Mouse (Mus musculus) large intestine, adult 2 months (tissue): ENCODE data around the gene Qrich2. TPM values are rescaled to one million over a fixed set of nuclear protein-coding genes. Genes with fewer than 3 reads are reported as not detected.
A peak's percentile ranks its signal among the peaks of the same experiment; 100 is the strongest.
"Not testable (repeated sequence)": the region's sequence is repeated elsewhere in the genome, so short reads cannot be mapped to it uniquely, and the experiment has no call there.

ENCODE experiments used
- DNase-seq: peaks from one replicate; pipeline ENCODE4 v3.0.0-alpha.2; 2012; ENCODE audit warnings: low read depth, low spot score
- WGBS: fragments of 180-500 bp; shearing (Covaris S2); methylation state at CpG from one replicate; pipeline ENCODE4 v1.1.7; 2018; 5-methylcytosine and 5-hydroxymethylcytosine counted together
- polyA plus RNA-seq: library from polyadenylated mRNA; depleted of rRNA; stranded (reverse); fragments of >200 nt; gene quantifications from 2 replicates; pipeline ENCODE4 v1.2.3, GENCODE M21; 2012

Gene Qrich2
- polyA plus RNA-seq, 1 experiment, result 0.11 TPM

DNA sequence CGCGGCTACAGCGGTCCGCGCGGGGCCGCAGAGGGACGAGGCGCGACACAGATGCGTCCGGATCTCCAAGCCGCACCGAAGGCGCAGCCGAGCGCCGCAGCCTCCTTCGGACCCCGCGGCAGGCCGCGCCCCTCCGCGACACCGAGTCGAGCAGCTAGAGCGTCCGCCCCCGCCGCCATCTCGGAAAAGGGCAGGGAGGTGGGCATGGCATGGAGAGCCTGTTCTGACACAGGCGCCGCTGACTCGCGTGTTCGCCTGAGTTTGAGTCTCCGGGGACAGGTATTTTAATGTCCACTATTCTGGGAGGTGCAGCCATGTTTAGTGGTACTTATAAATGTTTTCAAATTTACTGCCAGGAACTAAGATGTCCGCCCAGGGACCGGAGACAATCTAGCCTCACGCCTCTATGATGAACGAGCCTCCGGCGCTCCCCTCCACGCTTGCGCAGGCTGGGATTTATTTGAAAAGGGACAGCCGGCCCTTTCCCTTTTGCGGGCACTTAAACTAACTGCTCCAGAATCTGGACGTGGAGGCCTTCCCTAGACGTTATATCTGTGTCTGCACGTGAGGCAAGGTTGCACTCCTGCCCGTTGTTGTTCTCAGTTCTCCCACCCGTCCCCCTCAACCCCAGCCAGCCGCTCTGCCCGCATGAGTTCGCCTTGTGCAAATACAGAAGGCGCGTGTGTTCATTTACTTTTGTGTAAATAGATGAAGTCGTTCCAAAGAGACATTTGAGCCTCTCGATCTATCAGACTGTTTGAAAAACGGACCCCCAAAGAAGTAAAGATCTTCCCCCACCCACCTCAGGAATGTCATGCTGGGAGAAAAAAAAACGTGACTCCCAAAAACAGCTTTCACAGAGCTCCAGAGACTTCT lies 24.4 kb upstream of the Qrich2 start:
- DNase-seq, result peak; percentile 67
- WGBS, result under 1% methylated on average over 62 of the region's 62 CpGs

DNA sequence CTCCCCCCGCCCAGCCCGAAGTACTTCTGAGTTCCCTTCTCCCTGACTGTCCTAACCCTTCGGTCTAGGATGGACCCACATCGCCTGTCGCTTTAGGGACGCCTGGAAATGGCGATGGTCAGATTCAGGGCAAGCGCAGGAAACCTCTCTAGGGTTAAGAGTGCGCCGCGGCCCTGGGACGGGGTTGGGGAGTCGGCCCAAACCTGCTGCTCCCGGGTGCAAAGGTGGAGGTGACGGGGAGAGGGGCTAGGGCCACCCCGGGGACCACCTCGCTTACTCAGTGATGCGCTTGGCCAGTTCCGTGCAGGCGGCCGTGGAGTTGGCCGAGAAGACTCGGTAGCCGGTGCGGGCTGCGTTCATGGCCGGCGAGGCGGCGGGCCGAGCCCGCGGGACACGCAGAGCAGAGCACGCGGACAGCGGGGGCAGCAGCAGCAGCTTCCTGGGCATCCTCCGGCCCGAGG lies 23.8 kb upstream of the Qrich2 start:
- WGBS, result under 1% methylated on average over 37 of the region's 39 CpGs
- DNase-seq, result no peak

DNA sequence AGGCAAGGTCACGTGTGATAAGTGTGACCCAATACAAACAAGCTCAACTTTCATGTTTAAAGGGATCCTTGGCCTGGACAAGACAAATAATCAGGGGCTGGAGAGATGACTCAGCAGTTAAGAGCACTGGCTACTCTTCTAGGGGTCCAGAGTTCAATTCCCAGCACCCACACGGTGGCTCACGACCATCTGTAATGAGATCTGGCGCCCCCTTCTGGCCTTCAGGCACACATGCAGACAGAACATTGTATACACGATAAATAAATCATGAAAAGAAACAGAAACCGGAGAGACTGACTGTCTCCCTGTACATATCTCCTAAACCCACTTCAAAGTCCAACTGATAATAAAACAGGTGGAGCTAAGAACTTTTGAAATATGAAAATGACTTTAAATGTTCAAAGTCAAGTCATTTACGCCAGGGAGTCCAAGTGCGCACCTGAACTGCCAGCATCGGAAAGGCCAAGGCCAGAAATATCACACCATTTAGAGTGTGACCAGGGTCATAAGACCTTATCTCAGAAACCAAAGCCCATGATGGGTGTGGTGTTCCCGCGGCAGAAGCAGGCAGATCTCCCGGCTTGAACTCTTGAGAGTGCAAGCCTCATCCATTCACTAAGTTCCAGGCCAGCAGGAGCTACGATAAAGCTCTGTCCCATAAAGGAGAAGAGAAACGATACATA lies 22.8 kb upstream of the Qrich2 start:
- DNase-seq, result no peak
- WGBS, result 29% methylated on average over 14 of the region's 14 CpGs

DNA sequence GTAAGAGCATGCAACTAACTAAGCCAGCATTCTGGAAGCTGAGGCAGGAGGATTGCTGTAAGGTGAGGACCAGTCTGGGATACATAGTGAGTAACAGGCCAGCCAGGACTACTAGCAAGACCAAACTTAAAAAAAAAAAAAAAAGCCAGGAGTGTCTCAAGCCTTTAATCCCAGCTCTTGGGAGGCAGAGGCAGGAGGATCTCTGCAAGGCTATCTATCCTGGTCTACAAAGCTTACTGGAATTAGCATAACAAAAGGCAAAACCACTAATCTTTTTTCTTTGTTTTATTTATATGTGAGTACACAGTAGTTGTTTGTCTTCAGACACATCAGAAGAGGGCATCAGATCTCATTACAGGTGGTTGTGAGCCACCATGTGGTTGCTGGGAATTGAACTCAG lies 22.2 kb upstream of the Qrich2 start:
- DNase-seq, result no peak

DNA sequence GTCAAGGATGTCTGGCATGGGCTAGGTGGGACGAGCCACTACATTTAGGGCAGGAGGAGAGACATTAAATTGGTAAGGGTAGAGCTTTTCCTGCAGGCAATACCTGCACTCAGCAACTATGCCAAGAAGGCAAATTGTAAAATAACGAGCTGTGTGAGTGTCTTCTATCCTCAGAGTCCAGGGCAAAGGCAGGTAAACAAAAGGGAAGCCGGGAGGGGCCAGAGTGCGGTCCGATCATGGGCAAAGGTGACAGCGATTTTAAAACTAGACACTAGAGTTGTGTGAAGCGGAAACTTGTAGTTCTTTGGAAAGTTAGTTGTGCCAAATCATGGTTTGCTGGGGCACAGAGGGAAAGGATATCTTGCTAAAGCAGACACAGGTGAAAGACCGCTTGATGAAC lies 18.2 kb upstream of the Qrich2 start:
- no peak for DNase-seq
- WGBS, result 56% methylated on average over 8 of the region's 8 CpGs

DNA sequence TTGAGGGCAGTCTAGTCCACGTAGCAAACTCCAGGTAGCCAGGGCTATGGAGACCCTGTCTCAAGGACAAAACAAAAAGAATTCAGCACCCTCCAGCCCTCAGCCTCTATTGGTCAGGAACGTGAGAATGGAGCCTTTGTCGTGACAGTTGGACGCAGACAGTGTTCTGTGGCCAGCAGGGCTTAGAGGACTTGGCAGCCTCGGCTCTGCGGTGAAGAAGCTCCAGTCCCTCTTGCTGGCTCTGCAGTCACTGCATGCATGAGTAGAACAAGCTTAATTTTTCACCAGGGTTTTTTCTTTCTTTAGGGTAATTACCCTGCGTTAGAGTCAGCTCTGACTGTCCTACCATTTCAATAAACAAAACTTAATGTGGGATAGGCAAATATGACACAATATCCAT lies 15.7 kb upstream of the Qrich2 start:
- WGBS, result 72% methylated on average over 7 of the region's 7 CpGs
- no peak for DNase-seq

DNA sequence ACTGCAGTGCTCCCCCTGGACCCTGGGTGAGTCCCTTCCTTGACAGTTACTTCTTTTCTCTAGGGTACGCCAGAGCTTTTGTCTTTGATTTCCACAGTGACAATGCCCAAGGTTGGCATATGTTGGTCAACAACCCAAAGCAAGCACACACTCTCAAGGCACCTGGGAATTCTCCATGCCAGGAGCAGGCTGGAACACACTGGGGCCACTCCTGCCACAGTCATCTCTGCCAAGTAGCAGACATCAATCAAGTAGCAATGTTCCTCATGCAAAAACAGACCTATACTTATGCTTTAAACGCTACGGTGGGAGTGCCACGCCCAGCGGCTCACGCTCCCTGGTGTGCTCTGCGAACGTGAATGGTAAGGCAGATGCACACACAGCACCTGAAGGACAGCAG lies 14.9 kb upstream of the Qrich2 start:
- no peak for DNase-seq
- 81% methylated on average over 8 of the region's 8 CpGs for WGBS

DNA sequence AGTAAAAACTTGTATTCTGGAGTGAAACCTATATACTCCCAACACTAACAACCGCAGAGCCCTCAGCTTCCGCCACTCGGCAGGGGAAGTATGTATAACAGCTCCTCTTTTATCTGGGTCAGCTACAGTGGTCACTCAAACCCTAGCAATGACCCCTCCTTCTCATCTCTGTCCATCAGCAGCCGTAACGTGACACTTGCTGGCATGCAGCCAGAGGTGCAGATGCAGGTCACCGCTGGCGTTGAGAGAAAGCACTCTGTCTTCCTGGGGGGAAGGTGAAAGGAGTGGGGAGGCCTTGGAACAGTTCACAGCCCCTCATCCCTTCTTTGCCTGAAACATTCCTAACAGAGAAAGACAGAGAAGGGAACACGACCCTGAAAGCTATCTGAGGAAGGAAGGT lies 13.8 kb upstream of the Qrich2 start:
- no peak for DNase-seq
- WGBS, result 58% methylated on average over 8 of the region's 8 CpGs

DNA sequence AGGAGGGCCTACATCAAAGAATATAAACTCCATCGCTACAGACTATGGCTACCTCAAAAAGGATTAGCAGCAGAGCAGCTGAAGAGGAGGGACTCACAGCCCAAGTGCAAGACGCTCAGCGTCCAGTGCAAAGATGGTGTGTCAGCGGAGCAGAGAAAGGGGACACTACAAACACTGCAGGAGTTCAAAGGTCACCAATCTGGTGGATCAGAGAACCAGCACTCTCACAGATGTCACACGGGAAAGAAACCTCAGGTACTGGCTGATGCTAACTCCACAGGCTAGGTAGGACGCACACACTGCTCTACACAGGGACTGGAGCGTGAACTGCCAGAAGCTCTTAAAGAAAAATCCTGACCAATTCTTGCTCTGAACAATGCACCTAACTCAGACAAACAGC lies 12.9 kb upstream of the Qrich2 start:
- DNase-seq, result no peak
- WGBS, result 88% methylated on average over 7 of the region's 7 CpGs

DNA sequence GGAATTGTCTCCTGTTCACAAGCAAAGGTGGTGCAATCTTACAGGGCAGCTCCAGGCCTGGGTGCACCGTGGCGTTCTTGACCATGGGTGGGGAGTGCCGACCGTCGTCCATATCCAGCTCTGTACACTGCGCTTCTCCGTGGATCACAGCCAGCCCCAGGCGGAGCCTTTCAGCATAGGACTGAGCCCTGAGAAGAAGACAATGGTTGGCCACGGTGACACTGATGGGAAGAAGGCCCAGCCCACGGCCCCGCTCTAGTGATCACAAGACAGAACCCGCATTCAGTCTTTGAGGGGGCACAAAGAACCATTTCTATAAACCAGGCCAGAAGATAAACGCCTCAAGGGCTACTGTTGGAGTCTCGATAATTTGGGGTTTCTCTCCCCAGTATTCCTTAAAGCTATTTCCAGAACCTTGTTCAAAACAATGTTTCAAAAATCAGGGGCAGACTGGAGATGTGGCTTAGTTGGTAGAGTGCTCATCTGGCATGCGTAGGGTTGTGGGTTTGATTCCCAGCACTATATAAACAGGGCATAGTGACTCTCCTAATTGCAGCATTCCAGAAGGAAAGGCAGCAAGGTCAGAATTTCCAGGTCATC lies 11.2 kb upstream of the Qrich2 start:
- no peak for DNase-seq
- WGBS, result 77% methylated on average over 15 of the region's 15 CpGs

DNA sequence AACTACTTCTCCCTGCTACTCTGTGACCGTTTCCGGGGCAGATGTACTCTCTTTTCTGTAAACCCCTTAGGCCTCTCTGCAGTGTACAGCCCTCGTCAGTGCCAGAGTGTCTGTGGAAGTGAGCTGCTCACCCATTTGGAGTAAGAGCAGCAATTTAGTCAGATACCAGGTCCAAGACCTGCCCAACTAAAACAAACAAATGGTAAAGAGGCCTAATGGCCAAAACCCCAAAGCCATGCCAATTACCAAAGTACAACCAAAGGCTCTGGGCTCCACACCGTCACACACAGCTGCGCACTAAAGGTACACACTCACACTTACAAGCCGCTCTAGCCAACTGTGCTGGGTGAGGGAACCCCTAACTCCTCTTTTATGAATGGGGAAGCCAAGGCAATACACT lies 10.7 kb upstream of the Qrich2 start:
- 53% methylated on average over 6 of the region's 6 CpGs for WGBS
- no peak for DNase-seq

DNA sequence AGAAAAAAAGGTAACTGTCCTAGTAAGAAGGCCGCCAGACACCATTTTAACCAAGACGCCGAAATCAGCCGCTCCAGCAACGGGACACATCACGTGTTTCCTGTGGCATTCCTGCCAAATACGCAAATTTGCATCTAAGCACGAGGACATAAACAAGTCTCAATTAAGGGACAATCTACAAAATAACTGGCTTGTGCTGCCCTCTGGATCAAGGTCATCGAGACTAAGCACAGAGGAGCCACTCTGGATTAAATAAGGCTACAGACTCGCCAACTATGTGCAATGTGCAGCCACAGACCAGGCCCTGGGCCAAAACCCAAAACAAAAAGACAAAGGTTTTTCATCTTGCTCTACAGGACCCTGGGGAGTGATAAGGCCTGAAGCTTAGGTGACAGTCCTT lies 10.0 kb upstream of the Qrich2 start:
- DNase-seq, result no peak

DNA sequence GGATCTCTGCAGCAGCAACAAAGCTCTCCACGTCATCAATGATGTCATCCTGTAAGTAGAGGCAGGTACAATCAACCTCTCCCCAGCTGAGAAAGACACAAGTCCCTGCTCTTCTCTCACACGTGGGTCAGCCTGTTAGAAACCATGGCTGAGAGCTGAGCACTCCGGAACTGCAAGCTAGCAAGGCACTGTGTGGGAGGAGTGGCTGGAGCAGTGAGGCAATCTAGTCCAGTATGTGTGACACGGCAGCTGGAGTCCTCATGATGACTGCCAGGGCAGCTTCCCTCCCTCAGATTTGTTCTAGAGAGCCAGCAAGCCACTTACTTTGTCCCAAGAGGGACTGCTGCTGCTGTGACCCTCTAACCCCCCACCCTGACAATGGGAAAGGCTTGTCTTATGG lies 6.2 kb upstream of the Qrich2 start:
- 73% methylated on average over 4 of the region's 4 CpGs for WGBS
- DNase-seq, result no peak

More for the DNA sequence above, 10.0 kb upstream of the Qrich2 start:
- 85% methylated on average over 10 of the region's 10 CpGs for WGBS

DNA sequence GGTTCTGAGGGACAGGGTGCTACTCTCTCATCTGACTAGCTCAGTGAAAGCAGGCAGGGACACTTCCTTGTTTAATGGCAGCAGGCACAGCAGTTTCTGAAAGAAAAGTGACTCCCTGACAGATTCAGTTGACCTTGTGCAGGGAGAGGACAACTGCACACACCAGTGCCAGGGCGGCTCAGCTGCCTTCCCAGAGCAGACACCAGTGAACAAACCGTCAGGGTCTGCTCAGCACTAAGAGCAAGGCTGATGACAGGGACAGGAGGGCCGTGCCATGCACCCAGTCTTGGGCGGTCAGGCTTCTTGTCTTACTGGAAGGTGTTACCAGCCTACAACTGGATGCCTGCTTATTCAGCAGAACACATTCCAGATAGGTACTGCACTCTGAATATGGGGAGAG lies 4.9 kb upstream of the Qrich2 start:
- 90% methylated on average over 4 of the region's 4 CpGs for WGBS
- DNase-seq, result no peak

DNA sequence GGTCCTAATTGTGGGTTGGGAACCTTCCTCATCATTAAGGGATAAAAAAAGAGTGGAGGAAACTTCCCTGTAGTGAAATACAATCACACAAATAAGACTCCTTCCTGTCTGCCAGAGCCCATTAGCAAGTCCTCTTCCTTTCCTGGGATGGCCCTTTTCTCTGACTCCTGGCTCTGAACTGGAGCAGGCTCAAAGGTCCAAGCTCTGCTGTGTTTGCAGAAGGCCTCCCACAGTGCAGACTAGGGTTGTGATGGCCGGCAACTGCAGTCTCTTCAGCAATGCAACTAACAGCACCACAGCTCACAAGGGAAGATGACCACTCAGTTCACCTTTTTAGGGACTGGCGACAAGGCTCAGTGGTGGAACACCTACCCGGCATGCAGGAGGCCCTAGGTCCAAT lies 4.2 kb upstream of the Qrich2 start:
- 72% methylated on average over 3 of the region's 3 CpGs for WGBS

DNA sequence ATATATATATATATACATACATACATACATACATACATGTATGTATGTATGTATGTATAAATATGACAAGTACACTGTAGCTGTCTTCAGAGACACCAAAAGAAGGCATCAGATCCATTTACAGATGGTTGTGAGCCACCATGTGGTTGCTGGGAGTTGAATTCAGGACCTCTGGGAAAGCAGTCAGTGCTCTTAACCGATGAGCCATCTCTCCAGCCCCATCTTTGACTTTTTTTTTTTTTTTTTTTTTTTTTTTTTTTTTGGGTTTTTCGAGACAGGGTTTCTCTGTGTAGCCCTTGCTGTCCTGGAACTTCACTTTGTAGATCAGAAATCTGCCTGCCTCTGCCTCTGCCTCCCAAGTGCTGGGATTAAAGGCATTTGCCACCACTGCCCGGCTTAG lies 2.3 kb upstream of the Qrich2 start:
- 69% methylated on average over 3 of the region's 3 CpGs for WGBS

More for the DNA sequence above, 4.2 kb upstream of the Qrich2 start:
- DNase-seq, result no peak

DNA sequence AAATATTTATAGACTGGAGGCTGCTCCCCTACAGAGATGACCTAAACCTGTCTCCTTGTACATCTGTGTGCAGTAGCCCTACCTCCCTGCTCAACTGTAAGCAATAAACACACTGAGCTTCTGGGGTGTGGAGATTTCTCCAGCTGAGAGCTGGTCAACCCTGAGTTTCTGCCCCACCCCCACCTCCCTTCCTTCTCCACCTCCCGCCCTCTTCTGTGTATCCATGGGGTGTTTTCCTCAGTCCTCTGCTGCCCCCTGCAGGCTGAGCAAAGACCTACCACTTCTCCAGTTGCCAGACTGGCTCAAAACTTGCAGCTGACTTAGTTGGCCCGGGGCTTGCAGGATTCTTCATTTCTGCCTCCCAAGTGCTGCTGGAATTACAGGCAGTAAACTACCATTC lies 2.2 kb downstream of the Qrich2 start:
- DNase-seq, result peak; percentile 68
- 2% methylated on average over 2 of the region's 2 CpGs for WGBS

More for the DNA sequence above, 2.3 kb upstream of the Qrich2 start:
- not testable (repeated sequence) for DNase-seq

DNA sequence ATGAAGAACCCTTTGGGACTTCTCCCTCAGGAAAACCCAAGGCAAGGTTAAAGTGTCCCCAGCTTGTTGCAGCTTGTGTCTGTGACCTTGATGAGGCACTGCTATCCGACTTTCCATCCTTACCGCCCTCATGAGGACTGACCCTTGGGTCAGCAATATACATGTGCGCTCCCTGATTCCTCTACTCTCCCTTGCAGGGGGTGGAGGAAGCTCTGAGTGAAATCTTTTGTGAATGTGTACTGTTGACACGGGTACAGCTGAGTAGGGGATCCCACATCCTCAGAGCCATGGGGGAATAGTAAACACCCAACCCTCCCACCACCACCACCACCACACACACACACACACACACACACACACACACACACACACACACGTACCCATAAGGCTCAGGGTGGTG lies 2.7 kb downstream of the Qrich2 start:
- no peak for DNase-seq
- 59% methylated on average over 5 of the region's 5 CpGs for WGBS

DNA sequence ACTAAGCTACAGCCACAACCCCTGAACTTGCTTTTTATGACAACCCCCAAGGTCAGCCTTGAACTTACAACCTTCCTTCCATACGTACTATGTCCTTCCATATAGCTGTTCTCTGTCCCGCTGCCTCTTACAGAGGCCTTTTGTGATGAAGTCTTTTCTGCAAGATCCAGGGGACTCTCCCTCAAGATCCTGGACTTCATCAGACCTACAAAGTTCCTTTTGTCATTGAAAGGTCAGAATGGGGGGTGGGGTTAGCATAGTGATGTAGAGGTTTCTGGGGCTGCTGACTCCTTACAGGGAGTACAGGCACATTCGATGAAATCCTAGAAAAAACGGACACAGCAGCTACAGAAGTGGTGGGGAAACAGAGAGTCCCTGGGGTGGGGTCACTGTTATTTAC lies 6.3 kb downstream of the Qrich2 start:
- DNase-seq, result no peak
- 68% methylated on average over 4 of the region's 4 CpGs for WGBS

DNA sequence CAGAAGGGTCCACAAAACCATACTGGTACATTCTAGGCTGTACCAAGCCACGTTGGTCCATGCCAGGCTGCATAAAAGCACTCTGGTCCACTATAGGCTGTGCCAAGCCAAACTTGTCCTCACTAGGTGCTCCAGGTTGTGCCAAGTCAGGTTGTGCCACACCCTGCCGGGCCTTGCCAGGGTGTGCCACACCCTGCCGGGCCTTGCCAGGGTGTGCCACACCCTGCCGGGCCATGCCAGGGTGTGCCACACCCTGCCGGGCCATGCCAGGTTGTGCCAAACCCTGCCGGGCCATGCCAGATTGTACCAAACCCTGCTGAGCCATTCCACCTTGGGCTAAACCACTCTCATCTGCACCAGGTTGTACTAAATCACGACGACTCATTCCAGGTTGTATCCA lies 9.8 kb downstream of the Qrich2 start:
- whole genome bisulfite sequencing, result 35% methylated on average over 8 of the region's 8 CpGs
- no peak for DNase-seq

DNA sequence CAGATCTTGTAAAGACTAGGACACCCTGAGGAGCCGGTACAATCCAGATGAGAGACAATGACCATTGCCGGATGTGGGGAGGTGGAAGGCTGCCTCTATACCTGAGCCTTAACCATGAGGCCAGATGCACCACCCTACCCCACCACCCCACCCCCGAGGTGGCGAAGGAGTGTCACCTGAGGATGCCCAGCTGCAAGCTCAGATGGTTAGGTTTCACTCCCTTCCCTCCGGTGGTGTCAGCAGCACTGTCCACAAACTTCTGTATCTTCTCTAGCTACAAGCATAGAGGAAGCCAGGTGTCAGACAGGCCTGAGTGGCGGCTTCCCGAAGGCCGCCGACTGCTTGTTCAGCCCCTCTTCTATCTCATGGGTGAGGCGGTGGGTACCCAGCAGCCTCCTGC lies 12.2 kb downstream of the Qrich2 start:
- WGBS, result 88% methylated on average over 10 of the region's 10 CpGs
- no peak for DNase-seq
